Mouse (Mus musculus) bone marrow macrophage, adult 2 months (primary cell): ENCODE results near the gene Rsg1.

ENCODE experiments used
- CTCF ChIP-seq: IDR thresholded peaks from 2 replicates; pipeline ENCODE4 v1.5.1; 2012; ENCODE audit warnings: low read depth, mild to moderate bottlenecking, low read length, moderate library complexity
- POLR2A ChIP-seq: IDR thresholded peaks from 2 replicates; pipeline ENCODE4 v1.6.1; 2012; ENCODE audit warnings: mild to moderate bottlenecking, low read depth, low read length, borderline replicate concordance

- TF ChIP-seq CTCF (no peak), POLR2A (no peak)
These were observed 29.0 kb downstream of the Rsg1 start for GRCm38 (mm10) chr4:141242651-141243241.
